25 mouse cellular contexts compared by ENCODE assay signal in genomic region chr2:142774752-142775151, GRCm38 (mm10).
DNase-seq lines count a peak whose midpoint lies in the region; ATAC-seq and TF ChIP-seq lines count a peak whose summit lies in the region.
"Had no signal": no experiment of that assay in that cellular context is flagged by ENCODE, and none has a peak within 500 bp of the region (broad histone marks: within the 10 kb centered on the region; RNA-seq: fewer than 3 reads in every experiment).

No protein-coding gene starts in this region.

- no peak for DNase-seq in limb, embryonic 10.5 days (ENCODE audit: low spot score)
- DNase-seq in liver, postnatal 0 days, result no peak
- DNase-seq in lung, postnatal 25 days (ENCODE audit: low spot score), result no peak
- DNase-seq: adrenal gland, adult 8-10 months; adrenal gland, postnatal 14 days; adrenal gland, postnatal 36 days; B cell, adult 2 months; cerebellum, adult 11-12 months; cerebellum, adult 2 months; cerebellum, adult 9-10 months; cerebellum, postnatal 10 days; cerebellum, postnatal 25 days had no signal

- peaks cover 3% of the 10 kb centered on the region; the same call in 1 of the 2 replicates for H3K4me1 ChIP-seq in limb, embryonic 13.5 days
- H3K4me1 ChIP-seq in limb, embryonic 10.5 days, result peaks cover 13% of the 10 kb centered on the region; the same call in 1 of the 2 replicates
- peaks cover 19% of the 10 kb centered on the region for H3K4me1 ChIP-seq in liver, embryonic 12.5 days
- no peaks in the 10 kb centered on the region for H3K4me1 ChIP-seq in liver, postnatal 0 days (ENCODE audit: insufficient read depth)
- H3K4me1 ChIP-seq in liver, embryonic 15.5 days (replicated peaks), result peaks cover 17% of the 10 kb centered on the region
- H3K4me1 ChIP-seq in forebrain, embryonic 15.5 days, result no peaks in the 10 kb centered on the region
- H3K4me1 ChIP-seq: embryonic facial prominence, embryonic 10.5 days; embryonic facial prominence, embryonic 12.5 days; forebrain, embryonic 13.5 days had no signal

- peak overlapping the region; percentile 10; the same call in 1 of the 2 replicates for H3K27ac ChIP-seq in limb, embryonic 13.5 days
- no peak overlapping the region for H3K27ac ChIP-seq in limb, embryonic 10.5 days
- H3K27ac ChIP-seq in liver, embryonic 12.5 days, result no peak overlapping the region
- no peak overlapping the region for H3K27ac ChIP-seq in liver, postnatal 0 days (ENCODE audit: low read depth)
- no peak overlapping the region for H3K27ac ChIP-seq in liver, embryonic 15.5 days (replicated peaks)
- H3K27ac ChIP-seq in forebrain, embryonic 15.5 days (replicated peaks), result no peak overlapping the region
- H3K27ac ChIP-seq: embryonic facial prominence, embryonic 10.5 days; embryonic facial prominence, embryonic 12.5 days; forebrain, embryonic 13.5 days had no signal

- WGBS in limb, embryonic 13.5 days, result 46% methylated on average over 1 of the region's 1 CpGs
- WGBS in limb, embryonic 10.5 days, result 67% methylated on average over 1 of the region's 1 CpGs
- 67% methylated on average over 1 of the region's 1 CpGs for WGBS in liver, embryonic 12.5 days (ENCODE audit: insufficient replicate concordance)
- WGBS in liver, postnatal 0 days (ENCODE audit: insufficient replicate concordance), result 85% methylated on average over 1 of the region's 1 CpGs
- WGBS in liver, embryonic 15.5 days (ENCODE audit: insufficient replicate concordance), result 63% methylated on average over 1 of the region's 1 CpGs
- WGBS in forebrain, embryonic 15.5 days, result 95% methylated on average over 1 of the region's 1 CpGs

- no peak overlapping the region for H3K4me2 ChIP-seq in limb, embryonic 13.5 days (replicated peaks)
- H3K4me2 ChIP-seq in liver, embryonic 12.5 days, result no peak overlapping the region
- no peak overlapping the region for H3K4me2 ChIP-seq in liver, postnatal 0 days (ENCODE audit: low read depth, low read length)
- no peak overlapping the region for H3K4me2 ChIP-seq in liver, embryonic 15.5 days
- H3K4me2 ChIP-seq in forebrain, embryonic 15.5 days (replicated peaks), result no peak overlapping the region
- H3K4me2 ChIP-seq: embryonic facial prominence, embryonic 12.5 days; forebrain, embryonic 13.5 days had no signal

- no peak overlapping the region for H3K4me3 ChIP-seq in limb, embryonic 13.5 days
- no peak overlapping the region for H3K4me3 ChIP-seq in limb, embryonic 10.5 days
- no peak overlapping the region for H3K4me3 ChIP-seq in liver, embryonic 12.5 days
- H3K4me3 ChIP-seq in liver, postnatal 0 days (ENCODE audit: low read depth, low read length), result no peak overlapping the region
- H3K4me3 ChIP-seq in liver, embryonic 15.5 days (replicated peaks), result no peak overlapping the region
- H3K4me3 ChIP-seq in forebrain, embryonic 15.5 days, result no peak overlapping the region
- H3K4me3 ChIP-seq: embryonic facial prominence, embryonic 10.5 days; embryonic facial prominence, embryonic 12.5 days; forebrain, embryonic 13.5 days had no signal

- H3K9ac ChIP-seq in limb, embryonic 13.5 days, result no peak overlapping the region
- H3K9ac ChIP-seq in liver, embryonic 12.5 days, result no peak overlapping the region
- H3K9ac ChIP-seq in liver, postnatal 0 days (replicated peaks), result no peak overlapping the region
- no peak overlapping the region for H3K9ac ChIP-seq in liver, embryonic 15.5 days
- no peak overlapping the region for H3K9ac ChIP-seq in forebrain, embryonic 15.5 days (replicated peaks)
- H3K9ac ChIP-seq: embryonic facial prominence, embryonic 12.5 days; forebrain, embryonic 13.5 days had no signal

- no peaks in the 10 kb centered on the region for H3K27me3 ChIP-seq in limb, embryonic 13.5 days
- no peaks in the 10 kb centered on the region for H3K27me3 ChIP-seq in limb, embryonic 10.5 days (ENCODE audit: low read depth, poor library complexity, severe bottlenecking)
- H3K27me3 ChIP-seq in liver, embryonic 12.5 days (replicated peaks), result no peaks in the 10 kb centered on the region
- no peaks in the 10 kb centered on the region for H3K27me3 ChIP-seq in liver, postnatal 0 days (ENCODE audit: insufficient read depth, low read length)
- H3K27me3 ChIP-seq in liver, embryonic 15.5 days, result no peaks in the 10 kb centered on the region
- no peaks in the 10 kb centered on the region for H3K27me3 ChIP-seq in forebrain, embryonic 15.5 days
- H3K27me3 ChIP-seq: CH12.LX; embryonic facial prominence, embryonic 12.5 days; forebrain, embryonic 13.5 days; Patski had no signal

- H3K36me3 ChIP-seq in limb, embryonic 13.5 days, result no peaks in the 10 kb centered on the region
- no peaks in the 10 kb centered on the region for H3K36me3 ChIP-seq in limb, embryonic 10.5 days
- no peaks in the 10 kb centered on the region for H3K36me3 ChIP-seq in liver, embryonic 12.5 days
- H3K36me3 ChIP-seq in liver, postnatal 0 days (replicated peaks; ENCODE audit: insufficient read depth, low read length), result no peaks in the 10 kb centered on the region
- no peaks in the 10 kb centered on the region for H3K36me3 ChIP-seq in liver, embryonic 15.5 days (replicated peaks)
- H3K36me3 ChIP-seq in forebrain, embryonic 15.5 days, result no peaks in the 10 kb centered on the region
- H3K36me3 ChIP-seq: embryonic facial prominence, embryonic 10.5 days; embryonic facial prominence, embryonic 12.5 days; G1E had no signal

- TF ChIP-seq EP300 in liver, postnatal 0 days (IDR thresholded peaks at IDR 0.05; ENCODE audit: low read depth), result no peak

- H3K9me3 ChIP-seq in limb, embryonic 13.5 days, result no peaks in the 10 kb centered on the region
- H3K9me3 ChIP-seq in limb, embryonic 10.5 days (replicated peaks), result no peaks in the 10 kb centered on the region
- no peaks in the 10 kb centered on the region for H3K9me3 ChIP-seq in liver, embryonic 12.5 days (replicated peaks)
- no peaks in the 10 kb centered on the region for H3K9me3 ChIP-seq in liver, postnatal 0 days (ENCODE audit: low read length)
- no peaks in the 10 kb centered on the region for H3K9me3 ChIP-seq in liver, embryonic 15.5 days (replicated peaks)
- H3K9me3 ChIP-seq in forebrain, embryonic 15.5 days, result no peaks in the 10 kb centered on the region
- H3K9me3 ChIP-seq: embryonic facial prominence, embryonic 10.5 days; embryonic facial prominence, embryonic 12.5 days; forebrain, embryonic 13.5 days; G1E had no signal

- TF ChIP-seq CTCF in liver, postnatal 0 days (IDR thresholded peaks at IDR 0.05; ENCODE audit: low read depth), result no peak

- ATAC-seq in limb, embryonic 13.5 days (ENCODE audit: low FRiP score, low read depth), result no peak
- ATAC-seq in liver, embryonic 12.5 days, result 0 out of 2 replicates have a peak, but pooled peaks have one; percentile 47
- ATAC-seq in liver, postnatal 0 days, result no peak
- ATAC-seq in liver, embryonic 15.5 days (ENCODE audit: insufficient read depth), result peak; percentile 47
- ATAC-seq in megakaryocyte-erythroid progenitor cell, adult 5-6 weeks (replicated peaks; ENCODE audit: low FRiP score, low TSS enrichment, poor library complexity, severe bottlenecking), result 0 out of 2 replicates have a peak, but pooled peaks have one; percentile 20
- ATAC-seq in forebrain, embryonic 15.5 days (replicated peaks), result no peak
- ATAC-seq: activated CD4-positive, CD25-positive, alpha-beta regulatory T cell, adult 4 months; CD4-positive, CD25-positive, alpha-beta regulatory T cell, adult 4 months; forebrain, embryonic 13.5 days; Patski had no signal

Comparison
In these comparisons a context has a peak if more than half of its experiments do, and no peak if none do; other contexts are left out.
1. ATAC-seq: peak in liver, embryonic 12.5 days (single experiment), liver, embryonic 15.5 days (single experiment) and megakaryocyte-erythroid progenitor cell, adult 5-6 weeks (single experiment); none in limb, embryonic 13.5 days (single experiment), liver, postnatal 0 days (single experiment) and forebrain, embryonic 15.5 days (single experiment).